Mouse (Mus musculus) bone marrow macrophage, adult 2 months (primary cell): ENCODE data around the gene Gm10643.

Experiments
- CTCF ChIP-seq: IDR thresholded peaks from 2 replicates; pipeline ENCODE4 v1.5.1; 2012; ENCODE audit warnings: low read depth, mild to moderate bottlenecking, low read length, moderate library complexity
- POLR2A ChIP-seq: IDR thresholded peaks from 2 replicates; pipeline ENCODE4 v1.6.1; 2012; ENCODE audit warnings: mild to moderate bottlenecking, low read depth, low read length, borderline replicate concordance

DNA sequence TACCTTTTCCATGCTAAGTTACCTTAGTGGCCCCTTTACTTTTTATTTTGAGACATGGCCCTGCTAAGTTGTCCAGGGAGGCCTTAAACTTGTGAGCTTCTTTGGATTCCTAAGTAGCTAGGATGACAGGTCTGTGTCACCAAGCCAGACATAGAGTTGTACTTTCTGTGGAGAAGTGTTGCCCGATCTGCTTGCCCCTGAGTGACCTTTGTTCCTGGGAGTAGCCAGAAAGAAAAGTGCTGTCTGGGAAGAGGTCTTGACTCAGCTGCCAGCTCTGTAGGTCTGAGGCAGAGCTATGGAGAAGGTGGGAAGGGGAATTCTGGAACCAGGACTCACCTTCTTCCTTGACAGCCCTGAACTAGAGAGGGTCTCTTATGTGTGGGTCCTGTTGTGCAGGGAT, 4.2 kb upstream of the Gm10643 start:
- TF ChIP-seq CTCF (no peak), POLR2A (no peak)
